13 mouse cellular contexts compared by ENCODE assay signal in the genomic region with DNA sequence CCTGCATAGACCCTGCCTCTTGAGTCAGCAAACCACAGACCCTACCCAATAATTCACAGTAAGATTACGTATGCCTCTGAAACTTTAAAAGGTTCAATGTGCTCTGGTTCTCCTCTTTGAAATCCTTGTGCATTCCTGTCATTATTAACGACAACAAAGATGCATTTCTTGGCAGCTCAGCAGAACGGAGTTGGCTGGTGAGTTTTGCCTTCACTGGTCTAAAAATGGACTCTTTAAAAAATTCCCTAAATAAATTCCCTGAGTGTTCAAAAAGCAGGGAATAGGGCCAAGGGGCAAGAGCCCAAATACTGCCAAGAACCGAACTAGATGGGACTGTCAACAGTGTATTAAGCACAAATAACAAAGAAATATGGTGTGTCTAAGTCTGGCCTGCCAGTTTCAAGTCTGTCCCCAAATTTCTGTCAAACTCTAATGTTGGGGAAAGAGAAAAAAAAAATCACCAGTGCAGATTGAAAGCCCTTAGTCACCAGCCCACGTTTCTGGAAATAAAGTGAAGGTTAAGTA.
A peak's percentile ranks its signal among the peaks of the same experiment; 100 is the strongest.
DNase-seq lines count a peak whose midpoint lies in the region.
"Had no signal": no experiment of that assay in that cellular context is flagged by ENCODE, and none has a peak within 500 bp of the region (broad histone marks: within the 10 kb centered on the region; RNA-seq: fewer than 3 reads in every experiment).

No protein-coding gene starts in this region.

- peak; percentile 17 to 22 for DNase-seq in cerebellum, postnatal 10 days
- no peak for DNase-seq in cerebellum, postnatal 25 days
- DNase-seq in layer of hippocampus, adult 8-10 months (ENCODE audit: low spot score in 2 of 2) = peak; percentile 30
- no peak for DNase-seq in layer of hippocampus, adult 9-10 months (ENCODE audit: low spot score)
- peak; percentile 79 for DNase-seq in Muller cell, postnatal 12 days (ENCODE audit: inconsistent ontology term)
- DNase-seq in layer of hippocampus, postnatal 36 days = peak; percentile 15 to 17
- DNase-seq in embryo, embryonic 11 days = no peak
- no peak for DNase-seq in adrenal gland, adult 18-20 months (ENCODE audit: low spot score in 2 of 2)
- DNase-seq: adrenal gland, postnatal 10 days; gastrocnemius, adult 2 months; heart, adult 2 months; heart, postnatal 14 days; thymus, postnatal 4 days had no signal

Comparison
In these comparisons a context has a peak if more than half of its experiments do, and no peak if none do; other contexts are left out.
1. DNase-seq: peak in cerebellum, postnatal 10 days (2 of 2), layer of hippocampus, adult 8-10 months (2 of 2), Muller cell, postnatal 12 days (single experiment) and layer of hippocampus, postnatal 36 days (2 of 2); none in cerebellum, postnatal 25 days (0 of 2), layer of hippocampus, adult 9-10 months (single experiment), embryo, embryonic 11 days (single experiment) and adrenal gland, adult 18-20 months (0 of 2).